Comparison of ENCODE assay signal across 9 mouse cellular contexts in the genomic region with DNA sequence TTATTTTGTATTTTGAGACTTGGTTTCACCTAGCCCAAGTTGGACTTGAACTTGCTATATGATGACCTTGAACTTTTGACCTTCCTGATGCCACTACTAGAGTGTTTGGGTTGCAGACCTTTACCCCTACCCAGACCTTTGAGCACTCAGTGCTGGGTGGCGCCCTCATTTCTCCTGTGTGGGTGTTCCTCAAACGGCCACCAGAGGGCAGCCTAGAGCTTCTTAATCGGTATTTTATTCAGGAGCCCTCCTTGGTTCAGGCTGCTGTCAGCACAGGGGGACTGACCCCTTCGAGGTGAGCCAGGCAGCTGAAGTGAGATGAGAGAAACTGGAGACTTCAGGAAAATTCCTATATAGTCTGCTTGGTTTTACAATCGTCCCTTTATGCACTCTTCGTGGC. TPM values are rescaled to one million over a fixed set of nuclear protein-coding genes. Genes with fewer than 3 reads are reported as not detected.
DNase-seq lines count a peak whose midpoint lies in the region; ATAC-seq and TF ChIP-seq lines count a peak whose summit lies in the region.
"Had no signal": no experiment of that assay in that cellular context is flagged by ENCODE, and none has a peak within 500 bp of the region (broad histone marks: within the 10 kb centered on the region; RNA-seq: fewer than 3 reads in every experiment).

No protein-coding gene starts in this region.

- H3K9me3 ChIP-seq in embryonic facial prominence, embryonic 10.5 days = no peaks in the 10 kb centered on the region
- H3K9me3 ChIP-seq in intestine, postnatal 0 days (ENCODE audit: control insufficient read depth) = no peaks in the 10 kb centered on the region
- no peaks in the 10 kb centered on the region for H3K9me3 ChIP-seq in lung, embryonic 14.5 days (ENCODE audit: low read depth, low read length)

- no peaks in the 10 kb centered on the region for H3K27me3 ChIP-seq in embryonic facial prominence, embryonic 10.5 days (replicated peaks; ENCODE audit: low read depth, poor library complexity, severe bottlenecking)
- H3K27me3 ChIP-seq in intestine, postnatal 0 days (replicated peaks; ENCODE audit: control insufficient read depth, insufficient read depth, low read length) = no peaks in the 10 kb centered on the region
- H3K27me3 ChIP-seq in lung, embryonic 14.5 days (ENCODE audit: insufficient read depth, low read length) = no peaks in the 10 kb centered on the region

- peaks cover 10% of the 10 kb centered on the region for H3K4me1 ChIP-seq in embryonic facial prominence, embryonic 10.5 days
- H3K4me1 ChIP-seq in intestine, postnatal 0 days (replicated peaks; ENCODE audit: control insufficient read depth, insufficient read depth, low read length) = no peaks in the 10 kb centered on the region
- H3K4me1 ChIP-seq in lung, embryonic 14.5 days (ENCODE audit: insufficient read depth) = no peaks in the 10 kb centered on the region

- no peak overlapping the region for H3K4me2 ChIP-seq in intestine, postnatal 0 days (replicated peaks; ENCODE audit: low read depth)
- H3K4me2 ChIP-seq in lung, embryonic 14.5 days = no peak overlapping the region

- no peak overlapping the region for H3K9ac ChIP-seq in intestine, postnatal 0 days (ENCODE audit: low read depth, low read length)
- H3K9ac ChIP-seq in lung, embryonic 14.5 days = no peak overlapping the region

- peak; percentile 81 for TF ChIP-seq CTCF in intestine, postnatal 0 days (IDR thresholded peaks at IDR 0.05; ENCODE audit: low read depth)
- peak; percentile 80 for TF ChIP-seq CTCF in lung, embryonic 14.5 days (IDR thresholded peaks at IDR 0.05; ENCODE audit: low read depth)

- no peak for ATAC-seq in cerebellum, adult (ENCODE audit: insufficient number of reproducible peaks, low FRiP score, low TSS enrichment)
- peak; percentile 35; the same call in 1 of the 2 replicates for ATAC-seq in intestine, postnatal 0 days
- ATAC-seq in lung, embryonic 14.5 days (ENCODE audit: insufficient read depth) = no peak

- peak; percentile 47 for DNase-seq in cerebellum, adult 11 months
- peak; percentile 80 for DNase-seq in 3T3-L1 (ENCODE audit: low read depth, low spot score)
- peak; percentile 52 for DNase-seq in adrenal gland, postnatal 25 days
- DNase-seq in embryonic facial prominence, embryonic 10.5 days (ENCODE audit: low spot score) = peak; percentile 69
- peak; percentile 77 for DNase-seq in lung, embryonic 14.5 days
- peak; percentile 74 for DNase-seq in retina, postnatal 1 day

- H3K27ac ChIP-seq in embryonic facial prominence, embryonic 10.5 days (replicated peaks) = no peak overlapping the region
- H3K27ac ChIP-seq in intestine, postnatal 0 days (ENCODE audit: low read depth, low read length) = no peak overlapping the region
- no peak overlapping the region for H3K27ac ChIP-seq in lung, embryonic 14.5 days (ENCODE audit: low read depth)

- 35% methylated on average over 6 of the region's 6 CpGs for WGBS in embryonic facial prominence, embryonic 10.5 days
- WGBS in intestine, postnatal 0 days = 37% methylated on average over 6 of the region's 6 CpGs
- WGBS in lung, embryonic 14.5 days = 34% methylated on average over 6 of the region's 6 CpGs

- no peak overlapping the region for H3K4me3 ChIP-seq in embryonic facial prominence, embryonic 10.5 days
- no peak overlapping the region for H3K4me3 ChIP-seq in intestine, postnatal 0 days (ENCODE audit: low read depth, low read length)
- no peak overlapping the region for H3K4me3 ChIP-seq in lung, embryonic 14.5 days (ENCODE audit: low read depth, low read length)

- H3K36me3 ChIP-seq in embryonic facial prominence, embryonic 10.5 days (replicated peaks) = no peaks in the 10 kb centered on the region
- H3K36me3 ChIP-seq in intestine, postnatal 0 days (ENCODE audit: control insufficient read depth, insufficient read depth) = no peaks in the 10 kb centered on the region
- H3K36me3 ChIP-seq in lung, embryonic 14.5 days (ENCODE audit: insufficient read depth) = no peaks in the 10 kb centered on the region

RNA-seq across cellular contexts. Expression of a gene that starts 7.2 kb away (rescaled TPM):
- total RNA-seq in adrenal gland, postnatal 25 days (2021) = 0.43 TPM in 2 replicates
- not detected in 2 replicates for polyA plus RNA-seq in embryonic facial prominence, embryonic 10.5 days (2016; fragmentation: Nextera tagmentation; extraction: Ambion mirVana)
- polyA plus RNA-seq in intestine, postnatal 0 days (2015; fragmentation: Nextera tagmentation; extraction: Ambion mirVana) = 0.22 and 0.40 TPM in 2 replicates
- polyA plus RNA-seq in lung, embryonic 14.5 days (2014; fragmentation: Nextera tagmentation; extraction: Ambion mirVana) = 0.07 TPM in 1 of 2 replicates, not detected in the other

RNA-seq across cellular contexts. Expression of a gene that starts 11.7 kb away (rescaled TPM):
- total RNA-seq in adrenal gland, postnatal 25 days (2021) = not detected in 2 replicates
- polyA plus RNA-seq in embryonic facial prominence, embryonic 10.5 days (2016; fragmentation: Nextera tagmentation; extraction: Ambion mirVana) = 1.6 and 1.9 TPM in 2 replicates
- not detected in 2 replicates for polyA plus RNA-seq in intestine, postnatal 0 days (2015; fragmentation: Nextera tagmentation; extraction: Ambion mirVana)
- polyA plus RNA-seq in lung, embryonic 14.5 days (2014; fragmentation: Nextera tagmentation; extraction: Ambion mirVana) = 0.82 and 0.84 TPM in 2 replicates

RNA-seq across cellular contexts. Expression of a gene that starts 22.6 kb away (rescaled TPM):
- total RNA-seq in adrenal gland, postnatal 25 days (2021) = not detected in 2 replicates
- polyA plus RNA-seq in embryonic facial prominence, embryonic 10.5 days (2016; fragmentation: Nextera tagmentation; extraction: Ambion mirVana) = not detected in 2 replicates
- polyA plus RNA-seq in intestine, postnatal 0 days (2015; fragmentation: Nextera tagmentation; extraction: Ambion mirVana) = not detected in 2 replicates
- polyA plus RNA-seq in lung, embryonic 14.5 days (2014; fragmentation: Nextera tagmentation; extraction: Ambion mirVana) = not detected in 2 replicates
- polyA plus RNA-seq: large intestine, adult 2 months had no signal

RNA-seq across cellular contexts. Expression of a gene that starts 27.8 kb away (rescaled TPM):
- 15.7 and 16.6 TPM in 2 replicates for total RNA-seq in adrenal gland, postnatal 25 days (2021)
- 24.2 and 25.0 TPM in 2 replicates for polyA plus RNA-seq in embryonic facial prominence, embryonic 10.5 days (2016; fragmentation: Nextera tagmentation; extraction: Ambion mirVana)
- polyA plus RNA-seq in intestine, postnatal 0 days (2015; fragmentation: Nextera tagmentation; extraction: Ambion mirVana) = 4.8 and 5.0 TPM in 2 replicates
- 15.2 and 20.3 TPM in 2 replicates for polyA plus RNA-seq in lung, embryonic 14.5 days (2014; fragmentation: Nextera tagmentation; extraction: Ambion mirVana)

RNA-seq across cellular contexts. Expression of a gene that starts 28.1 kb away (rescaled TPM):
- 16.0 and 21.2 TPM in 2 replicates for total RNA-seq in adrenal gland, postnatal 25 days (2021)
- polyA plus RNA-seq in embryonic facial prominence, embryonic 10.5 days (2016; fragmentation: Nextera tagmentation; extraction: Ambion mirVana) = 43.7 and 45.5 TPM in 2 replicates
- 23.0 and 24.2 TPM in 2 replicates for polyA plus RNA-seq in intestine, postnatal 0 days (2015; fragmentation: Nextera tagmentation; extraction: Ambion mirVana)
- polyA plus RNA-seq in lung, embryonic 14.5 days (2014; fragmentation: Nextera tagmentation; extraction: Ambion mirVana) = 83.9 and 89.3 TPM in 2 replicates
